Mouse (Mus musculus): ENCODE data around the gene Hdhd5.

DNA sequence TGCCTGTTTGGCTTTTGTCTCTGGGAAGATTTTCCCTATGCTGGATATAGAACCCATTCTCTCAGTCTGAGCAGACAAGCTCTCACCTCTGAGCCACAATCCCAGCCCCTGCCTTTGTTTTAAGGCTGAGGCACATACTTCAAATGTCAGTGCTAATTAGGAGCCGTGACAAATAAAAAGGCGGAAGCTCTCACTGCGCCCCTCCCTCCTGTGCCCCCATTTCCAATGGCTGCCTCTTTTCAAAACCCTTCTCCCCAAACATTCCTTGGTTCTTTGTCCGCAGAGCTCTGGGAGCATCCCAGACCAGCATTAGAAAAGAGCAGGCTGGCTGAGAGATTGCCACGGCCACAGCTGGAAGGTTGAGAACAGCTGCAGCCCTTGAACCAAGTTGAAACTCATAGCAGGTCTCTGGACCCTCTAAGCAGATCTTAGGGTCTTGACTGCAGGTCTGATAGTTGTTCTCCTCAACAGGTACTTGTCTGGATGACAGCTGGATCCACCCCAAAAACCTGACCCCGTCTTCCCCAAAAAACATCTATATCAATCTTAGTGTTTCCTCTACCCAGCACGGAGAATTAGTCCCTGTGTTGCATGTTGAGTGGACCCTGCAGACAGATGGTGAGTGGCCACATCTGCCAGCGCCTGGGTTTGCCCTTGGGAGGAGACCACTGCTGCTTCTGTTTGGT lies 58.5 kb downstream of the Hdhd5 start:
- TF ChIP-seq CTCF (IDR thresholded peaks at IDR 0.05; ENCODE audit: control insufficient read depth, insufficient read depth, low read length) (no peak), POLR2A (IDR thresholded peaks at IDR 0.05; ENCODE audit: borderline replicate concordance, control insufficient read depth, low read depth, low read length) (no peak)
